8 mouse cellular contexts compared by ENCODE assay signal in the genomic region with DNA sequence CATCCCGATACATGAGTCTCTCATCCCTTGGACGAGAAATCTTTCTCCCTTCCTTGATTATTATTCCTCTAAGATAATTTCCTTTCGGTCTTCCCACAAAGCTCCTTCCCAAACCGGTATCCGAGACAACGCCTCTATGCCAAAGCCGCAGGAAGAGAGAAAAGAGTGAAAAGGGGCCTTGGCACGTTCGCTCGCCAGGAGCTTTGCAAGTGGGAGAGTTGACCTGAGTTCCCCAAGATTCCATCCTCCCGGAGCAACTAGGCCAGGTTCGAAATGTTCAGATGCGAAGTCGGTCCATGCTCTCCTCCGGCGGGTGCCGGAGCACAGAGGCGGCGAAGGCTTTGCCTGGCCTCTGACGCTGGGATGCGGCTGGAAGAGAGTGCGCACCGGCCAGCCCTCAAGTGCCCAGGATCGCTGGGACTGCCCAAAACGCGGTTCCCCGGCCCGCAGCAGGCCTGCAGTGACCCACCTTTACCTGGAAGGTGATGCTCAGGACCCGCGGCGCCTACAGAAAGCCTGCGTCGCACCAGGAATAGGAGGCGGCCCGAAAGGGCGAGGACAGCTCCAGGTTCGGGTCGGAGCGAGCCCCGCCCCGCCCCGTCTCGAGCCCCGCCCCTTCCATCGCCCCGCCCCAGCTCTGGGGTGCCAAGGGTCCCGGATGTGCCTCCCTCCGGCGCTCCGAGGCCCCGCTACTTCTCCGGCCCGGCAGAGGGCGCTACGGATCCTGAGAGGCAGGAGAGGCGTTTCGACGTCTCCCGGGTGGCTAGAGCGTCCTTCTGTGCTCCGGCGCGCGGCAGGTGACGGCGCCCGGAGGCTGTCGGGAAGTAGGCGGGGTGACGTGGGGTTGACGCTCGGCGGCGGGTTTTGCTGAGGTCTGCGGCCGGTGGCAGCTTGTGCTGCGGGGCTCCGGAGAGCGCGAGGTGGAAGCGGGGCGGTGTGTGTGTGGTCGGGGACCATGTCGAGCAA. TPM values are rescaled to one million over a fixed set of nuclear protein-coding genes. Genes with fewer than 3 reads are reported as not detected.
DNase-seq lines count a peak whose midpoint lies in the region; ATAC-seq and TF ChIP-seq lines count a peak whose summit lies in the region.

Trove2 (minus strand) TSS at position 623 of the 966 bp plus-strand sequence.
Uchl5 (plus strand) TSS at position 827 of the 966 bp plus-strand sequence.

- H3K36me3 ChIP-seq in heart, embryonic 15.5 days, result 0 out of 2 replicates have a peak, but pooled peaks cover 3% of the 10 kb centered on the region
- no peaks in the 10 kb centered on the region; the same call in 1 of the 2 replicates for H3K36me3 ChIP-seq in liver, embryonic 14.5 days (replicated peaks; ENCODE audit: control insufficient read depth, insufficient read depth, low read depth)
- no peaks in the 10 kb centered on the region for H3K36me3 ChIP-seq in neural tube, embryonic 11.5 days (ENCODE audit: control insufficient read depth, insufficient read depth, low read length)
- H3K36me3 ChIP-seq in stomach, postnatal 0 days (ENCODE audit: control insufficient read depth, insufficient read depth, low read length), result no peaks in the 10 kb centered on the region

- peak within 1 kb of the TSS; percentile 84 for H3K4me2 ChIP-seq in heart, embryonic 15.5 days
- H3K4me2 ChIP-seq in liver, embryonic 14.5 days (ENCODE audit: low read depth), result peak within 1 kb of the TSS; percentile 81
- peak within 1 kb of the TSS; percentile 90 for H3K4me2 ChIP-seq in neural tube, embryonic 11.5 days (ENCODE audit: low read depth)
- H3K4me2 ChIP-seq in stomach, postnatal 0 days (replicated peaks; ENCODE audit: low read depth), result peak within 1 kb of the TSS; percentile 95

- H3K9me3 ChIP-seq in heart, embryonic 15.5 days (replicated peaks), result no peaks in the 10 kb centered on the region
- no peaks in the 10 kb centered on the region for H3K9me3 ChIP-seq in liver, embryonic 14.5 days (ENCODE audit: control insufficient read depth, low read length)
- H3K9me3 ChIP-seq in neural tube, embryonic 11.5 days (ENCODE audit: control insufficient read depth, low read length), result no peaks in the 10 kb centered on the region
- H3K9me3 ChIP-seq in stomach, postnatal 0 days (ENCODE audit: control insufficient read depth, low read length), result no peaks in the 10 kb centered on the region

- WGBS in heart, embryonic 15.5 days, result under 1% methylated on average over 84 of the region's 84 CpGs
- WGBS in liver, embryonic 14.5 days (ENCODE audit: insufficient replicate concordance), result under 1% methylated on average over 81 of the region's 84 CpGs
- under 1% methylated on average over 79 of the region's 84 CpGs for WGBS in neural tube, embryonic 11.5 days
- WGBS in stomach, postnatal 0 days, result under 1% methylated on average over 80 of the region's 84 CpGs

- no peak for TF ChIP-seq EP300 in liver, embryonic 14.5 days (IDR thresholded peaks at IDR 0.05; ENCODE audit: low read depth)
- TF ChIP-seq EP300 in stomach, postnatal 0 days (optimal IDR thresholded peaks at IDR 0.05), result peak; percentile 21

- H3K4me3 ChIP-seq in heart, embryonic 15.5 days, result peak within 1 kb of the TSS; percentile 87
- peak within 1 kb of the TSS; percentile 84 to 99 for H3K4me3 ChIP-seq in liver, embryonic 14.5 days (ENCODE audit: insufficient read depth in 1 of 2, low read depth in 2 of 2, low read length in 2 of 2)
- H3K4me3 ChIP-seq in neural tube, embryonic 11.5 days (ENCODE audit: low read depth, low read length), result peak within 1 kb of the TSS; percentile 86
- H3K4me3 ChIP-seq in stomach, postnatal 0 days (ENCODE audit: low read depth, low read length), result peak within 1 kb of the TSS; percentile 93

- peaks cover 18% of the 10 kb centered on the region for H3K4me1 ChIP-seq in heart, embryonic 15.5 days (replicated peaks)
- peaks cover 3 to 7% of the 10 kb centered on the region in 2 experiments for H3K4me1 ChIP-seq in liver, embryonic 14.5 days (replicated peaks; ENCODE audit: control insufficient read depth in 2 of 2, insufficient read depth in 2 of 2, low read length in 1 of 2)
- peaks cover 5% of the 10 kb centered on the region; the same call in 1 of the 2 replicates for H3K4me1 ChIP-seq in neural tube, embryonic 11.5 days (ENCODE audit: control insufficient read depth, insufficient read depth, low read length)
- H3K4me1 ChIP-seq in stomach, postnatal 0 days (replicated peaks; ENCODE audit: control insufficient read depth, insufficient read depth), result no peaks in the 10 kb centered on the region

- peak; percentile 96 for TF ChIP-seq CTCF in liver, embryonic 14.5 days (IDR thresholded peaks at IDR 0.05; ENCODE audit: low read depth)
- TF ChIP-seq CTCF in stomach, postnatal 0 days (IDR thresholded peaks at IDR 0.05; ENCODE audit: low read depth), result peak; percentile 97

- H3K27me3 ChIP-seq in heart, embryonic 15.5 days, result no peaks in the 10 kb centered on the region
- H3K27me3 ChIP-seq in liver, embryonic 14.5 days (ENCODE audit: control insufficient read depth, insufficient read depth, low read length), result peaks cover 3% of the 10 kb centered on the region
- H3K27me3 ChIP-seq in neural tube, embryonic 11.5 days (ENCODE audit: control insufficient read depth, insufficient read depth, low read length), result no peaks in the 10 kb centered on the region
- no peaks in the 10 kb centered on the region for H3K27me3 ChIP-seq in stomach, postnatal 0 days (ENCODE audit: control insufficient read depth, insufficient read depth, low read length)

- H3K9ac ChIP-seq in heart, embryonic 15.5 days, result peak within 1 kb of the TSS; percentile 86
- H3K9ac ChIP-seq in liver, embryonic 14.5 days (replicated peaks), result peak within 1 kb of the TSS; percentile 98
- peak within 1 kb of the TSS; percentile 83 for H3K9ac ChIP-seq in neural tube, embryonic 11.5 days (ENCODE audit: low read length)
- H3K9ac ChIP-seq in stomach, postnatal 0 days (ENCODE audit: low read length), result peak within 1 kb of the TSS; percentile 90

- peak; percentile 89 for DNase-seq in c-Kit-negative CD71-positive TER-119-positive erythroid progenitor cells, embryonic 14.5 days (ENCODE audit: low read depth, low spot score)
- peak; percentile 82 for DNase-seq in fibroblast of lung, adult 2 months (ENCODE audit: low read depth)
- peak; percentile 98 to 99 for DNase-seq in kidney, postnatal 25 days
- peak; percentile 94 to 98 (median 94) for DNase-seq in liver, embryonic 14.5 days (ENCODE audit: low read depth in 3 of 3, low spot score in 3 of 3)
- peak; percentile 99 for DNase-seq in neural tube, embryonic 11.5 days (ENCODE audit: low spot score)
- peak; percentile 99 for DNase-seq in stomach, postnatal 0 days (ENCODE audit: low spot score)

- peak within 1 kb of the TSS; percentile 82 for H3K27ac ChIP-seq in heart, embryonic 15.5 days
- peak within 1 kb of the TSS; percentile 68 for H3K27ac ChIP-seq in liver, embryonic 14.5 days
- H3K27ac ChIP-seq in neural tube, embryonic 11.5 days (ENCODE audit: low read depth, low read length), result peak within 1 kb of the TSS; percentile 67
- peak within 1 kb of the TSS; percentile 89 for H3K27ac ChIP-seq in stomach, postnatal 0 days (replicated peaks)

- ATAC-seq in CD4-positive, CD25-positive, alpha-beta regulatory T cell, adult 4 months, result peak; percentile 89
- ATAC-seq in heart, embryonic 15.5 days (replicated peaks; ENCODE audit: insufficient number of reproducible peaks, insufficient read depth, low FRiP score, low read depth), result peak; percentile 94
- ATAC-seq in liver, embryonic 14.5 days (ENCODE audit: insufficient read depth), result peak; percentile 92
- peak; percentile 96 for ATAC-seq in neural tube, embryonic 11.5 days (ENCODE audit: insufficient read depth, low FRiP score, low TSS enrichment)
- peak; percentile 97 for ATAC-seq in stomach, postnatal 0 days (ENCODE audit: low FRiP score, low TSS enrichment)

RNA-seq across cellular contexts. Expression of gene Trove2, which starts in this region (rescaled TPM):
- 1 to 10 TPM; 3.4 to 4.7 TPM for polyA plus RNA-seq in CD4-positive, CD25-positive, alpha-beta regulatory T cell, adult 4 months (2017; shearing (Covaris generic))
- polyA plus RNA-seq in heart, embryonic 15.5 days (2015; fragmentation: Nextera tagmentation; extraction: Ambion mirVana), result 11.9 and 12.7 TPM in 2 replicates
- polyA plus RNA-seq in liver, embryonic 14.5 days (2012; rRNA removed), result 0.45 and 0.71 TPM in 2 replicates
- 1.3 and 1.6 TPM in 2 replicates for polyA plus RNA-seq in liver, embryonic 14.5 days (2014; fragmentation: Nextera tagmentation; extraction: Ambion mirVana)
- 33.3 and 37.6 TPM in 2 replicates for polyA plus RNA-seq in neural tube, embryonic 11.5 days (2014; fragmentation: Nextera tagmentation; extraction: Ambion mirVana)
- 8.7 and 8.9 TPM in 2 replicates for polyA plus RNA-seq in stomach, postnatal 0 days (2015; fragmentation: Nextera tagmentation; extraction: Ambion mirVana)

RNA-seq across cellular contexts. Expression of gene Uchl5, which starts in this region (rescaled TPM):
- polyA plus RNA-seq in CD4-positive, CD25-positive, alpha-beta regulatory T cell, adult 4 months (2017; shearing (Covaris generic)), result 10 to 100 TPM; 47.8 to 56.9 TPM
- 60.1 and 67.7 TPM in 2 replicates for polyA plus RNA-seq in heart, embryonic 15.5 days (2015; fragmentation: Nextera tagmentation; extraction: Ambion mirVana)
- polyA plus RNA-seq in liver, embryonic 14.5 days (2012; rRNA removed), result 9.5 and 21.4 TPM in 2 replicates
- polyA plus RNA-seq in liver, embryonic 14.5 days (2014; fragmentation: Nextera tagmentation; extraction: Ambion mirVana), result 67.9 and 70.4 TPM in 2 replicates
- 74.4 and 77.7 TPM in 2 replicates for polyA plus RNA-seq in neural tube, embryonic 11.5 days (2014; fragmentation: Nextera tagmentation; extraction: Ambion mirVana)
- 57.6 and 61.5 TPM in 2 replicates for polyA plus RNA-seq in stomach, postnatal 0 days (2015; fragmentation: Nextera tagmentation; extraction: Ambion mirVana)

Comparison
In these comparisons a context has a peak if more than half of its experiments do, and no peak if none do; other contexts are left out.
1. Peak in every context shown above with its lines: DNase-seq, ATAC-seq, H3K4me3 ChIP-seq and H3K27ac ChIP-seq.